Mouse (Mus musculus): ENCODE measurements around the gene Wipf1.
A peak's percentile ranks its signal among the peaks of the same experiment; 100 is the strongest.

The Wipf1 gene

DNA sequence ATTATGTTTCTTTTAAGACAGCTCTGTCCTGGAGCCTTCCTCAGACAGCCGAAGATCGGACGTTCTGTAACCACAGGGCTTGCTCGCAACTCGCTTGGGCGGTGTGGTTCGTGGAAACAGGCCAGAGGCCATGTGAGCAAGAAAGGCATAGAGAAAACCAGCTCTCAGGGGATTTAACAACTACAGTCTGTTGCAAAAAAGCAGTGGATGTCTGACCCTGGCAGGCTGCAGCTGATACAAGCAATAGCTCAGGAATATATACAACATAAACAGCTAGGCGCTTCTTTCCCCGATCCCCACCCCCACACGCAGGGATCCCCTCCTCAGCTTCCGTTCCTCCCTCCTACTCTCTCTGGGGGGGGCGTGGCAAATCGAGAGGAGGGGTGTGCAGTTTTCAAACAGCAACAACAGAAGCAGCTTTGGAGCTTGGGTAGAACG, 97.6 kb downstream of the Wipf1 start:
- no peak for DNase-seq (ENCODE audit: low spot score in 2 of 2)

DNA sequence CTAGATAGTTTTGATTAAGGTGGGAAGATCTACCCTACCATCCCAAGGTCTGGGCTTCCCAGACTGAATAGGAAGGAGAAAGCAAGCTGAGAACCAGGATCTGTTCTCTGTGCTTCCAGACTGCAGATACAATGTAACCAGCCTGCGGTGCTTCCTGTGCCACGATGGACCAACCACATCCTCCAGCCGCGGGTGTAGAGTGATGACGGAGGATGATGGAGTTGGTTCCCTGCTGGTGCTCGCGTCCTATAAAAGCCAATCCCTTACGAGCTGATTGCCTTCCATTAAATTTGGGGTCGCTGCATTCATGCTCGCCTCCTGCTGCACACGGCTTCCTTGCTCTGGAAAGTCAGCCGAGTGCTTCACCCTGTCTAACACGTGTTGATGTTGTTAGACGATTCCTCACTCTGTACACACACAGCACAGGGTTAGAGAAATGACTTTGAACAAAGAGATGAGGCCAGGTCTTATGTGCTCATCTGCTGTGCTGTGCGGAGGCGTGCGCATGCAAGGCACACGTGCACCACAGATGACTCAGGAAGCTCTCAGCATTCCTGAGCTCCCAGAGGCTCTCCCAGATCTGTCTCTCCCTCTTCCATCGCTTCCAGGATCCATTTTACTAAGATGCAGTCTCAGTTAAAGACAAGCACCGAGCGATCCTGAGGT, 100.6 kb downstream of the Wipf1 start:
- no peak for DNase-seq (ENCODE audit: low spot score in 2 of 2)

DNA sequence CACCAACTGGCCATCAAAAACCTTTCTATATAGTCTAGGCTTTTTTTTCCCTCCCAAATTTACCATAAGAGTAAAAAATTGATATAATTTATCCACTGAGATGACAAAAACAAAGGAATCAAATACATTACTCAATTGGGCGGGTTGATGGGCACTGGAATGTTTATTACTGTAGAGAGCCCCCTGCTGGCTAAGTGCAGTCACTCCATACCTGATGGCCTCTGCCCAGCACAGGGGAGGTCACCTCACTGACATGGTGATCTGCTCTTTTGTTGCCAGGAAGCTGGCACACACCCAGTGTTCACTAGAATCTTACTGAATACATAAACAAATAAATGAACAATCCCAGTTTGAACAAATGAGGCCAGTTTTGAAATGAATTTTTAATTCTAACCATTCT, 102.2 kb downstream of the Wipf1 start:
- peak; percentile 37 to 67 for DNase-seq (ENCODE audit: low spot score in 2 of 2)

DNA sequence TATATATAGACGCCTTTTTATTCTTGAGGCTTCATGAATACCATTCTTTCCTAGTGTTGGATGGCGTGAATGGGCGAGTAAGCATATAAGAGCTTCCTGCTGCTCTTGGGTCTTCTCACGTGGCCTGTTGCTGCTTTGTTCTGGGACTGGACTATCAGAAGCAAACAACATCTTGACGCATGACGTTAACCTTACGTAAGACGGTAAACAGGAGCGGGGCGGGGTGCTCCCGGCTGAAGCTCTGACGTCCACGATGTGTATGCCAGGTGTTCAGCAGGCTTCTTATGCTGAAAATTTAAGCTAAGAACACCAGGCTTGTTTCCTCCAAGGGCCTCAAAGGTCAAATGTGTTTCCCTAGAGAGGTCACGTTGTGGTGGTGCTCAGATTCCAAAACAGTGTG, 103.7 kb downstream of the Wipf1 start:
- DNase-seq (ENCODE audit: low spot score in 2 of 2), result no peak

DNA sequence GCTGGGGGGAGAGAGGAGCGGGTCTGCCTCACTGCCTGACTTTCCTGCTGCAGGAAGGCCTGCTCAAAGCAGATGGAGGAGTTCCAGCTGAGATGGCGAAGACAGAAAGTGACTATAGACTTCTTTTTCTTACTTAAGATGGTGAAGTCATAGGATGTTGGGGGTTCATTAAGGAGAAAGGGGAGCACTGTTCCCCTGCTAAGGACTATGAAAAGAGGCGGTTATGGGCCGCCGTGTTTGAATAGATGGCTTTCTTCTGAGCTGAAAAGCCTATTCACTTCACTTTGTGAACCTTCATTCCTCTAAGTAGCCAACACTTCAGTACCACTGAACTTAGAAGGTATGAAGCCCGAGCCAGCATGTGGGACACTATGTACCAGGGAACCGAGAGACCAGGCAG, 109.8 kb downstream of the Wipf1 start:
- no peak for DNase-seq (ENCODE audit: low spot score in 2 of 2)

DNA sequence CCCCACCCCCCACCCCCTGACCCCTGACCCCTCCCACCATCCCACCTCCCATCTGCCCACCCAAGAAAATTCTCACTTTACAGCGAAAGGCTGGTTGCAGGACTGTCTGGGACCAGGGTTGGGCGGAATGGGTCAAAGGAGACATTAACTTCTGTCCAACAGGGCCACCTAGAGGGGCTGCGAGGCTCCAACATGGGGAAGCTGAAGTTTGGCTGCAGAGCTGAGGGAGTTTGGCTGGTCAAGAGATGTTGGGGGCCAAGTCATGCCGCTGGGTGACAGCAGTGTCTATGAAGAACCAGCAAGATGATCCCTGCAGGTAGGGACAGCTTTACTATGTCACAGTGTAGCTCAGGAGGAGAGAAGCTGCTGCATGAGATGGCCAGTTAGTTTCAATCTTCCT, 110.2 kb downstream of the Wipf1 start:
- peak in 1 of 2 experiments; percentile 57 for DNase-seq (ENCODE audit: low spot score in 2 of 2)

DNA sequence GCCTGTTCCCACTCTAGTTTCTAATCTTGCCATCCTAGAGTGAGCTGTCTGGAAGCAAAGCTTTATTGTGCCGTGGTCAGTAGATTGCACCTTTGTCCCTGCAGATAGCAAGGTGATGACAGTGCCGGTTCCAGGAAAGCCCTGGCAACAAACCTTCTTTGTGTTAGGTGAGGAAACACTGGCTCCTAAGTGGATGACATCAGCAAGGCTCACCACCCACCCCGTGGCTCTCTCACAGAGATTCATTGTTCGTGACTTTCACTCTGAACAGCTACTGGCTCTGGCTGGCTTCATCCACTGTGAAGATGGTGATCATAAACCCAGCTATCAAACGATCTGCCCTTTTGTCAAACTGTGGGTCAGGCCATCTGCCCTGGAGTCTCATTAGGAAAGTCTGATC, 113.6 kb downstream of the Wipf1 start:
- DNase-seq (ENCODE audit: low spot score in 2 of 2), result no peak

DNA sequence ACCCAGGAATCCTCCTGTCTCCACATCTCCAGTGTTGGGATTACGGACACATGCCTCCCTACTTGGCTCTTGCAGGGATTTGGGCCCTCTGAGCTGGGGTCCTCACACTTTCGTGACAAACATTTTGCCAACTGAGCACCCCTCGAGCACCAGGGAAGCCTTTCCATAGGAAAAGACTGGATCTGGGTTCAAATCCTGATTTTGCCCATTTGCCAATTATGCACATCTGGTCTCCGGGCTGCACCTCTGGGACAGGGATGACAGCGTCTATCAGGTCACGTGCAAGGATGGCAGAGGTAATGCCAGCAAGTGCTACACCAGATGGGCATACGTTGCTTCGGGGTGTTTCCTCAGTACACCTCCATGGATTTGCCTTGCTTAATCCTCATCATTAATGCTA, 119.5 kb downstream of the Wipf1 start:
- no peak for DNase-seq (ENCODE audit: low spot score in 2 of 2)

DNA sequence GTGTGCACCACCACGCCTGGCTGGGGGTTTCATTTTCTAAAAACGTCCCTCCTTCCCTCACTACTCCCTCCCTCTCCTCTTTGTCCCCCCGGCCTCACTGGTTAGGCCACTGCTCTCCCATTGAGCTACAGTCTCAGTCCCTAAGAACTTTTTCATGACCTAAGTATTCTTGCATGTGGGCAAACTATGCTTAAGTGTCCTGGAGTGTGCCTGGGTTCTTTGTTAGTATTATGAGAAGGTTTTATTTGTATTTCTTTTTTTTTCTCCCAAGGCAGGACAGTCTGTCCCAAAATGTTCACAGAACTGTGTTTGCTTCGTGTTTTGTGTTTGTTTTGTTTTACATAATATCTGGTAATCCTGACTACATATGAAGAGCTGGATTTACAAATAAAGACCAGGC, 121.9 kb downstream of the Wipf1 start:
- DNase-seq (ENCODE audit: low spot score in 2 of 2), result no peak

DNA sequence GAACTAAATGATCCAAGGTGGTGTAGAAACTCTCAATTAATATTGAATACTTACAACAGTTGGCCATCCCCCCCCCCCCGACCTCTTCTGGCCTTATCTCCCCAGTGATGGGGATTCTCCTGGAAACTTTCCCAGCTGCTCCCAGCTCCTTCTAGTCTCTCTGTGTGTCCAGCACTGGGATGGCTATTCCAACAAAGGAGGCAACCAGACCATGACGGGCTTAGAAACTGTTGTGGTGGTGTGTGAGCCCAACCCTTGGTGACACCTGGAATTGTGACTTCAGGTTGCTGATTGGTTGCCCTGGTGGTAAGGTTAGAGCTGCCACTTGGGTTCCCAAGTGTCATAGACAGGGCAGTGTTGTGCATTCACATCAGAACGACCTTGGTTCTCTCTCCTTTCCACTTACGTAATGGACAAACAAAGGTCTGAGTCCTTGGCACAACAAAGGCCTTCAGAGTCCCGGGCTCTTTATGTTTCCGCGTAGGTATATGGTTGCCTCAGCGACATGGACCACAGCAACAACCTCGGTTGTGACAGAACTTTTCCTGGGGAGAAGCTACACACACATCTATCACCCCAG, 123.1 kb downstream of the Wipf1 start:
- no peak for DNase-seq (ENCODE audit: low spot score in 2 of 2)

DNA sequence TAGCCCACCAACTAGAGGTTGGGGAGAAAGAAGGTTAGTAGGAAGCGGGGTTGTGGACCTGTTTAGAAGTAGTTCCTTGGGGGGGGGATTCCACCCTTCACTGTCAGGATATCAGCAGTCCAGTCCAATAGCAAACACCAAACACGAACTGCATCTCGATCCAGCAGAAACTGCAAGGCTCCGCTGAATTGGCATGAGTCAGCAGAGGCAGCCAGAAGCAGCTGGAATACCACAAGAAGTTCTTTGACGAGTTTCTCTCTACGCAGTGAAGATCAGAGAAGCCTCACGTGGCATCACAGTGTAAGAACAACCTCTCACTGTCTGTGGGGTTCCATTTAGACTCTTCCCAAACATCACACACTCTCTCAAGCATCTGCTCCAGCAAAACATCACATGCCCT, 124.6 kb downstream of the Wipf1 start:
- DNase-seq (ENCODE audit: low spot score in 2 of 2), result no peak

DNA sequence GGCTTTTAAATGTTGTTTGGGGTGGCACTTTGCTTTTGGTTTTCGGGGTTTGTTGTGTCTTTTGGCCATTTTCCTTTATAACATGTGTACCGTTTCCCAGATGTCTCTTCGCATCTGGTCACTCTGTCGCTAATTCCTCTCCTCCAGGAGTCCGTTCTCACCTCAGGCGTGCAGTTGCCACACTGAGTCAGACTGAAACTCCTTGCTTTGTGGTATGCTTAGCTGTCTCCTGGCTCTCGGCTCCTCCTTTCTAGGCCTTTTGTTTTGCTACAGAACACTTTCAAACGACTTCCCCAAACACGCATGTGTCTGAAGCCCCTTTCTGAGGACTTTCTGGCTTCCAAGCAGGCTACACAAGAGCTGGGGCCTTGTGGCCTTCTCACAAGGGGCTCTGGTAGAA, 125.1 kb downstream of the Wipf1 start:
- no peak for DNase-seq (ENCODE audit: low spot score in 2 of 2)

DNA sequence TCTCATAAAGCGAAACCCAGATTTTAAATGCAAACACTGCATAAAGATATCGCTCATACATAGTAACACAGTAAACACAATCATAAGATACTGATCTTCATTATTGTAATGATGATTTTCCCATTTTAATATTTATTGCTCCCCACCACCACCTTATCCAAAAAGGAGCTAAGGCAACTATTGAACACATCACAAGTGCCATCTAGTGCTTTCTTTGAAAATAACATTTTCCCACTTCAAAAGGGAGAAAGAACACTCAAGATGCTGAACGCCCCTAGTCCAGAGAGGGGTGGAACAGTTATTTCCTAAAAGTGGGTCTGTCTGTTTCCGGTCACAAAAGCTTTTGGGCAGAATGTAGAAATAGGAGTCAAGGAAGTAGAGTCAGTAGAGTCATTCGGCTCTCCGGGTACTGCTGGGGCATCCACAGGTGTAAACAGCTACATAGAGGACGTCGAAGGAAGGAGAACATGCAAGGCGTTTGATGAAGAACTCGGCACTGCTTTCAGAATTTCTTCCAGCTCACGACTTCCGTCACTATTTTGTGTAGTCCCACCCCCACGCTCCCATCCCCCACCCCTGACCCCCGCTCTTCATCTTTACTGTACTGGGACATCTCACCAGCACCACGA, 126.0 kb downstream of the Wipf1 start:
- no peak for DNase-seq (ENCODE audit: low spot score in 2 of 2)

DNA sequence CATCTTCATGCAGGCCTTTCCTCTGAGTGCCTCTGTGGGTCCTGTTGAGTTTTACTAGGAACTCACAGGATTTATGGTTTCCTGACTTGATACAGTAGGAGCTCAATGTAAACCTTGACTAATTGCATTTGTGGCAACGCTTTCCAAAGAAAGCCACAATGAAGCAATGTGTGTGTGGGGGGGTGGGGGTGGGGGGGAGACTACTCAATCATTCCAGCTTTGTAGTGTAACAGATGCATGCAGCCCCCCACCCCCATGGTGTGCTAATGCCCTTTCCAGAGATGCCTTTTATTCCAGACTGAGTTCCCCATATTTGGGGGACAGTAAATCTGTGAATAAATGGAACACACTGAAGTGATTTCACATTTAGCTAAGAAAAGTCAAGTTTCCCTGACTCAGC, 127.8 kb downstream of the Wipf1 start:
- no peak for DNase-seq (ENCODE audit: low spot score in 2 of 2)

DNA sequence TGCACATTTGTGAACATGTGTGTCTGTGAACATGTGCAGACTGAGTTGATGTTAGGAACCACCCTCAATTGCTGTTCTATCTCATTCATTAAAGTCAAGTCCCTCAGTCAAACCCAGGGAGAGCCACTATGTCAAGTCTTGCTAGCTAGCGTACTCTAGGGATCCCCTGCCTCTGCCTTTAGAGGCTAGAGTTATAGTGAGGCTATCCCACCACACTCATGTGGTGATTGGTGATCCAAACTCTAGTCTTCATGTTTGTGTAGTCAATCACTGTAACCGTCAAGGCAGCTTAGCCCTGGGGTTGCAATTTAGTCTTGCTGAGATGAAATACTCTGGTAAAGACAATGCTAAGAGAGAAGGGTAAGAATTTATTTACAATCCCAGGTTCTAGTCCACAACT, 132.1 kb downstream of the Wipf1 start:
- no peak for DNase-seq (ENCODE audit: low spot score in 2 of 2)

DNA sequence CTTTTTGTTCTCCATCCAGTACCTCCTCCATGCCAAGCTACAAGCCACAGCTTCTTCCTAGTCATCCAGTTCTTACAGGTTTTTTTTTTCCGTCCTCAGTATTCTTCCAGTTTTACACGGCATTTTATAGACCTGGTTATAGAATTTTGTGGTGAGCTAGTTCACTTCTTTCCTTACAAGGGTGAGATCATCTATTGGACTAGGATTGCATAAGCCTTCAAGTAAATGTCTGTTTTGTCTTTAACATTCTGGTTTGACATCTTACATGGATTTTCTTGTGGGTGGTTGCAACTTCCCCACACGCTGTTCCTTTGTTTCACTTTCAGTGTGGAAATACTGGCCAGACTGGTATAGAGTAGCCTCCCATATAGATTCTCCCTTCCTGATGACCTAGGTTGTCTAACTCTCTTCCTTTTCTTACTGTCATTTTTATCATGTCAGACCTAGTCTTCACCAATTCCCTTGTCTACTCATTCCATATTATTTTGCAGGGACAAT, 132.7 kb downstream of the Wipf1 start:
- DNase-seq (ENCODE audit: low spot score in 2 of 2), result no peak

DNA sequence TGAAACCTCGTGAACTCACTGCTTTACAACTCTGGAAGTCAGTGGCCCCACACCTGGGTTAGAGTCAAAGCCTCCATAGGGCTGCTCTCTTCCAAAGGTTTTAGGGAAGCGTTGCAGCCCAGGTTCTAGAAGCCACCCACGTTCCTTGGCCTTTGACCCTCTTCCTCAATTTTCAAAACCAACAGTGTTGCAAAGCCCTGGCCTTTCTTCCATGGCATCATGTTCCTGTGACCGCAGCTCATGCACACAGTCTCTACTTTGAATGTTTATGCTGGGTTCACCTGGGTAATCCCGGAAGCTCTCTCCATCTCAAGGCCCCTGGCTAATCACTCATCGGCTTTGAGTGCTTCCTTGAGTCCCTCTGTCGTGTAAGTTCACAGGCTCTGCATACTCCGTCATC, 134.0 kb downstream of the Wipf1 start:
- DNase-seq (ENCODE audit: low spot score in 2 of 2), result no peak

DNA sequence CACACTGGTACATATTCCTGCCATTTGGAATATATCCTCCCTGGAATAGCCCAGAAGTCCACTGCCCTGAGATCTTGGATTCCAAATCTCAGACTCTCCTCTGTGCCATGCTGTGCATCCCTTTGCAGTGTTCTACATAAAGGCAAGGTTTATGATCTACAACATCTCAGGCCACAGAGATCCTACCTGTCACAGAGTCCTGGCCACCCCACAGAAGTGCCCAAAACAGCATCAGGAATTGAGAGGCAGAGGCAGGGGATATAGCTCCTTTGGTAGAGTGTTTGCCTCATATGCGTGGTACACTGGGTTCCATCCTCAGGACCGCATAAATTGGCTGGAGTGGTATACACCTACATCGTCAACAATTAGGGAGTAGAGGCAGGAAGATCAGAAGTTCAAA, 135.1 kb downstream of the Wipf1 start:
- DNase-seq (ENCODE audit: low spot score in 2 of 2), result no peak

DNA sequence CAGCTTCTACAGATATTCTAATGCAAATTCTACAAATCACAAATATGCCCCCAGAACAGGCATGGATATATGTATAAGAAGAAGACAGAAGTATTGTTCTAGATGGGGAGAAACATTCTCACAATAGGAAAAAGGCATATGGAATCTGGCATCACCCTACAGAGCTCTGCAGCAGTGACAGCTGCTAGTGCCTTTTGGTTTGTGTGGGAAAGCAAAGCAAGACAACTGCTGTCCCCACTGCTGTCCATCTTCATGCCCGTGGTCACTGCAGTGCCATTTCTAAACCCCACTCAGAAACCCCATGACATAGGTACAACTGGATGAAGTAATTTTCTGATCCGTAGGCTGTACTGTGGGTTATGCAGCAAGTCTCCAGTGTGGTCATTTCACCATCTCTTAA, 136.8 kb downstream of the Wipf1 start:
- DNase-seq (ENCODE audit: low spot score in 2 of 2), result no peak

DNA sequence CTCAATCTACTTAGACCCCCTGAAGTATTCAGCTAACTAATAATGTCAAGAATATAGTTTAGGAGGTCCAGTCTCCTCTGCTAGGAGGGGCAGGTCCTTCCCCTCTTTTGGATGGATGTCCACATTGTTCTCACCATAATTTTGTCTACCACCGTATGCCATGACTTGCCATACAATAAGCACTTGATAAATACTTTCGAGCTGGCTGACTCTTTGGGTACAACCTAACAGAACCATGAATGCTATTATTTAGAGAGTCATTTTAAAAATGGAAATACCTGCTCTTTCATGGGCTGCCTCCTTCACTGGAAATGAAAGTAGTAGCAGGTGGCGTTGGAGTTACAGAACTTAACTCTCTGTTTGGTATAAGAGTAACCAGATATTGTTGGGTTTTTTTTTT, 139.6 kb downstream of the Wipf1 start:
- DNase-seq (ENCODE audit: low spot score in 2 of 2), result no peak

DNA sequence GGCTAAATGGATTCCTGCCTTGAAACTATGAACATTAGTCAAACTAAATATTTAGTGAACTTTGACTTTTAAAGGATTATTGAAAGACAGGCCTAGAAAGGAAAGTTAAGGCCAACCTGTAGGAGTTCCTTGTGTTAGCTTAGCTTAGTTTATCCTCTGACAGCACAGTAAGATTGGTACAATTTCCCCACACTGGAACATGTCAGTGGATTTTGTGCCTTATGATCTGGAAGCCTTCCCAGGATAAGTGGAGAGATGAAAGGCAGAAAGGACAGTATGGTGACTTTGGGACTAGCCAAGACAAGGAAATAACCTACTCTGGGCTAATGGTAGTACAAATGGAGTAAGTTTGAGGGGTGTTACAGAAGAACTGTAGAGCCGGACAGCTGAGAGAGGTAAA, 141.7 kb downstream of the Wipf1 start:
- no peak for DNase-seq (ENCODE audit: low spot score in 2 of 2)

DNA sequence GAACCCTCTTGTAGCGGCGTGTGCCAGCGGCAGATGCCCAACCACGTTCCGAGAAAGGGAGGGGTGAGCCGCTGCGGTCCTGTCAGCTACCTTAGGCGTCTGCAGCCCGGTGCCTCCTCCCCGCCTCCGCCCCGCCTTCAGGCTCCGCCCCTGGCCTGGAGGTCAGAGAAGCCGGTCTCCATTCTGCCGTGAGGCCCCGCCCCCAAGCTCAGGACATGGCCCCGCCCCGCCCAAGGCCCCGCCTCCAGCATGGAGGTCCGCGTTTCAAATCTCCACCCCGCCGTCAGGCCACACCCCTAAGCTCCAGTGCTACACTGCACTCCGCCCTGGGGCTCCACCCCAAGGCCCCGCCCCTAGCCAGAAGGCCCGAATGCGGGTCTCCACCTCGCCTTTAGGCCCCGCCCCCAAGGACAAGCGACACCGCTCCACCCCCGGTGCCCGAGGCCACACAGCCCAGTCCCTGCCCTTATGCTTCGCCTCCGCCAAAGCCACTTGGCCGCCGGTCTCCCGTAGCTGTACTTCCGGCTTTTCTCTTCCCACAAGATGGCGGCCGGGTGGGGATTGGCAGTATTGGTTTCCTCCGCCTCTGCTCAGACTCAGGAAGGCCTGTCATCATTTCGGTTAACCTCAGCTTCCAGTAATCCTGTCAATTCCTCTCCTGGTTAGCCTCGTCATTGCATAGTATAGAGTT, 143.0 kb downstream of the Wipf1 start, which contains the start of gene Gpr155:
Gene Gpr155 (minus strand): TSS at position 217 of the 691 bp plus-strand sequence.
- peak; percentile 100 for DNase-seq (ENCODE audit: low spot score in 2 of 2)
